Mouse (Mus musculus) CD4-positive, CD25-positive, alpha-beta regulatory T cell, adult 2 months (primary cell): ENCODE data around the gene Chid1.
"Not testable (repeated sequence)": the region's sequence is repeated elsewhere in the genome, so short reads cannot be mapped to it uniquely, and the experiment has no call there.

Experiments used
- DNase-seq: peaks from one replicate; pipeline ENCODE4 v3.0.0-alpha.2; 2012; ENCODE audit warnings: low read depth, low spot score

Gene Chid1

DNA sequence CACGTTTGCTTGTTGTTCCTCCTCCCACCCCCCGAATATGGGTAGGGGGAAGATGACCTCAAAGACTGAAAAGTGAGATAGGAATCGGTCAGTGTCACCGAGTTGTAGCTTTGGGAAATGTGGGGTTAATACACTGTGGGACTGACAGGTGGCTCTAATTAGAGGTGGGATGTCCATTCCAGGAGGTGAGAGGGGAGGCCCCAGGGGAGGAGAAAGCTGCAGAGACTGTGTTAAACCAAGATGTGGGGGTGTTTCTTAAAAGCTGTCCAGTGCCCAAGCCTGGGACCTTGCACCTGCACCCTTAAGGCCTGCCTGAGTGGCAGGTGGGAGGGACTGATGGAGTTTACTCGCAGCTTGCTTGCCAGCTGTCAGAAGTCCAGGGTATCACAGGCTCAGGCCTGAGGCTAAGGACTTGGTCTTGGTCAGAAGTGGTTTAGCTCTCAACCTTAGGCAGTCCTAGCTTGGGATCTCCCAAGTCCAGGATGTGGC lies 77.3 kb downstream of the Chid1 start:
- DNase-seq = no peak

DNA sequence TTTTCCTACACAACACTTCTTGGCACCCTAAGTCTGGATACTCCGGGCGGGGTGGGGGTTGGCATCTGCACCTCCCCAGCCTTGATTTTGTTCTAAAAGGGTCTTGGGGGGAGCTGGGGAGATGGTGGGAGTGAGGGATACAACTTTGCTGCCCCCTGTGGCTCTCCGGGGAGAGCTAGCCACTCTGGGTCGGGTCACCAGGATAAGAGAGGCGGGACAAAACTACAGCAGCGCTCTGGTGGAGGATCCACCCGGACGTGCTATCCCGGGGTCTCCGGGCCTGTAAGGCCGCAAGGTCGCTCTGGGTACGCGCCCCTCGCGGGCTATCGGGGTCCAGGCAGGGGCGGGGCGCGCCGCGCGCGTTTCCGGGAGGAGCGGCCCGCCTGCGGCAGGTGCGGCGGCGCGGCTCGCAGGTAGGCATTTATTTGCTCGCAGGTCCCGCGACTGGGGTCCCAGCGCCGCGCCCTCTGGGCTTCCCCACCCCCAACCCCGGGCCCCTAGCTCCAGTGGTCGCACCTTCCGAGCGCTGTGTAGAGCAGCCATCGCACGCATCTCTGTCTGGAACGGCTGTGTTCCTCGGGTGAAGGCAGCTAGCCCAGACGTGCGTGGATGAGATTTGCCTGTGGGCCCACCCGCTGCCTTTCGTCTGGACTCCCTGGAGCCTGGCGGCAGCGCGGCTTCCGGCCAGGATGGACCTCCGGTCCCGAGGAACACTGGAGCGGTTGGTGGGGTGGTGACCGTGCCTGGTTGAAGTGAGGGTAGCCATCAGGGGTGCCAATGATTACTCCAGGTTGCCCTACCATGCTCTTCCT lies 77.9 kb downstream of the Chid1 start:
- no peak for DNase-seq

DNA sequence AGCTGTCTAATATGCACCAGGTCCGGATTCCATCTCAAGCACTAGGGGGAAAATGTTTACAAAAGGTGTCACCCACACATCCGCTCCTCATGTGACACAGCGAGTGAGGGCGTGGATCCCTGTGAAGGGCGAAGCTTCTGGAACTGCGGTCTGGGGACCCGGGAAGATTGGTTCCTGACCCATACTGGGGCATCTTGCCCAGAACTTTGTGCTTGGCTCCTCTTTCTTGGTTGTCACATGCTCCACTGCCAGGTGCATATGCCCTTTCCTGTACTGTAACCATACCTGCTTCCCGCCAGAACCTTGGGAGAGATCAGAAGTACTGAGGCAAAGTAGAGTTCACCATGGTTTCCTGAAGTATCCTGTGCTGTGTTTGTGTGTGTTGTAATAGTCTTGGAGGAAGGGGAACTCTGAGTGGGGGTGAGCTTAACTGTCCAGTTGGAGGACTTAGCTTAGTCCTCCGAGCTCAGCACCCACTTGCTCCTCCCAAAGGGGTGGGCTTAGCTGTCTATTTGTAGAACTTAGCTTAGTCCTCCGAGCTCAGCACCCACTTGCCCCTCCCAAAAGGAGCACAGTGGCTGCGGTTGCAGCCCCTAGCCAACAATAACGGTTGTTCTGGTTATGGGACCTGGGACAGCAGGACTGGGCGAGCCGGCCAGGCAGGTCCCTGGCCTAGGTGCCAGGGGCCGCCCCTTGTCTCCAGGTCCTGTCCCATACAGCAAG lies 79.1 kb downstream of the Chid1 start, which contains the start of gene Cracr2b:
TSS of gene Cracr2b (plus strand) at position 704 of the 723 bp plus-strand sequence.
- DNase-seq = no peak

DNA sequence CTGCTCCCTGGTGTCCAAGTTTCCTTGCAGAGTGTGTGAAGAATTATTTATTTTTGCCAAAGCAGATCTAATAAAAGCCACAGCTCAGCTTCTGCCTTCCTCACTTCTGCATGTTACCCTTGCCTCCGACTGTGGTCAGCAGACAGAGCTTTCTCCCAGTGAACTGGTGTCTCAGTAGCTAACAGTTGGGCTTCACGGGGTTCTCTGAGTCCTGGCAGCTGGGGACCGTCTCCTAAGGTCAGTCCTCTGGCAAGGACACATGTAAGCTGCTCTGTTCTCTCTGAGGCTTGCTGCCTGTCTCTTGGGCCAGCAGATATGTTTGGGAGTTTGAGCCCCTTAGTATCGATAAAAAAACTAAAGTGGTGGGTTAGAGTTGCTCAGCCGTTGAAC lies 79.7 kb downstream of the Chid1 start:
- no peak for DNase-seq

DNA sequence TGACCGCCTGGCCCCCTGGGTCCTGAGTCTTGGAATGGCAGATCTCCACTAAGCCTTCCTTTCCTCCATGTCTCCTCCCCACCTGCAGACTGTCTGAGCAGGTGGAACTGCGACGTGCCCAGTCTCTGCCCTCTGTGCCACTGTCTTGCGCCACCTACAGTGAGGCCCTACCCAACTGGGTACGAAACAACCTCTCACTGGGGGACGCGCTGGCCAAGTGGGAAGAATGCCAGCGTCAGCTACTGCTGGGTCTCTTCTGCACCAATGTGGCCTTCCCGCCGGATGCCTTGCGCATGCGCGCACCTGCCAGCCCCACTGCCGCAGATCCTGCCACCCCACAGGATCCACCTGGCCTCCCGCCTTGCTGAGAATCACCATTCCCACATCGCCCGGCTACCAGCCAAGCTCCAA lies 80.4 kb downstream of the Chid1 start:
- DNase-seq = no peak

DNA sequence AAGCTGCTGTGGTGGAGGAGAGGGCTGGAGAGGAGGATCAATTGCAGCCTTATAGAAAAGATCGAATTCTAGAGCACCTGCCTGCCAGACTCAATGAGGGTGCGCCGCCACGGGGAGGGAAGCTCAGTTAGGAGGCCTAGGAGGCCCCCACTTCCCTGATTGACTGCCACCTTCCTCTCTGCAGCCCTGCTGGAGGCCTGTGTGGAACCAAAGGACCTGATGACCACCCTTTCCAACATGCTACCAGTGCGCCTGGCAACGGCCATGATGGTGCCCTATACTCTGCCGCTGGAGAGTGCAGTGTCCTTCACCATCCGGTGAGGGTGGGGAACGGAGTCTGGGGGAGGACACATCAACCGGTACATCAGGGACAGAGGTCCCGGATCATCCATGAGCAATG lies 81.0 kb downstream of the Chid1 start:
- no peak for DNase-seq

DNA sequence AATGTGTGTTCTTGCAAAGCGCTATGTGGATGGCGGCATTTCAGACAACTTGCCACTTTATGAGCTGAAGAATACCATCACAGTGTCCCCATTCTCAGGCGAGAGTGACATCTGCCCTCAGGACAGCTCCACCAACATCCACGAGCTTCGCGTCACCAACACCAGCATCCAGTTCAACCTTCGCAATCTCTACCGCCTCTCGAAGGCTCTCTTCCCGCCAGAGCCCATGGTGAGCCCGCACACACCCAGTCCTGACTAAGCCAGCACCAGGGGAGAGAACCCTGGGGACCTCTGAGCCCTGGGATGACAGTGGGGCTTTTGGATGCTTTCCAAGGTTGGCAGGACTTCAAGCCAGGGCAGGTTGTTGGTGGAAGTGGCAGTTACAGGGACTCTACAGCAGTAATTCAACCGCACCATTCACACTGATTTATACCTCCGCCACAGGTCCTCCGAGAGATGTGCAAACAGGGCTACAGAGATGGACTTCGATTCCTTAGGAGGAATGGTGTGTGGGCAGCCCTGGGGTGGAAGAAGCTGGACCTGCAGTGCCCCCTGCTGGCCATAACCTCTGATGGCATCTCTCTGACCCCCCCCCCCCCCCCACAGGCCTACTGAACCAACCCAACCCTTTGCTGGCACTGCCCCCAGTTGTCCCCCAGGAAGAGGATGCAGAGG lies 81.5 kb downstream of the Chid1 start:
- peak; percentile 84 for DNase-seq

DNA sequence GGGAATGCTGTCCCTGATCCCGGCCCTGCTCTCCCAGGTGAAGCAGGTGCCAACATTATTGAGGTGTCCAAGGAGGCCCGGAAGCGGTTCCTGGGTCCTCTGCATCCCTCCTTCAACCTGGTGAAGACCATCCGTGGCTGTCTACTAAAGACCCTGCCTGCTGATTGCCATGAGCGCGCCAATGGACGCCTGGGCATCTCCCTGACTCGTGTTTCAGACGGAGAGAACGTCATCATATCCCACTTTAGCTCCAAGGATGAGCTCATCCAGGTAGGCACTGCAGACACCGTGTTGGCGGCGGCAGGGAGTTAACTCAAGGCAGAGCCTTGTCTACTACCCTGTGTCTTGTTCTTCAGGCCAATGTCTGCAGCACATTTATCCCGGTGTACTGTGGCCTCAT lies 82.4 kb downstream of the Chid1 start:
- no peak for DNase-seq

DNA sequence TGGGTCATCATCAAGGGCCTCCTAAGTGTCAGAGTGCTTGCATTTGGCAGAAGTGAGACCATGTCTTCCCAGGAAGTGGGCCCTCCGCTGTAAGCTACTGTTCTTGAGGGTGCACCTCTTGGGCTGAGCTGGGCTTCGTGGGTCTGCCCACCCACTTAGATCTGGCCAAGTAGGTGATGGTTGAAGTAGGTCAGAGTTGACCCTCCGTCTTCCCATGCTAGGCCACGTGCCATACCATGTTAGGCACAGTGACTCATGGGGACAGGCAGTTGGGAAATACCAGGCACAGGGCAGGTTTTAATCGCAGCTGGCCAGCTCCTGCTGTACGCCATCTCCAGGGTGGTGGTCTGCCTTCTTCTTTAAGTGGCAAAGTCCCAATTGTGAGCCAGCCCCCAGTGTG lies 82.9 kb downstream of the Chid1 start:
- DNase-seq = no peak

DNA sequence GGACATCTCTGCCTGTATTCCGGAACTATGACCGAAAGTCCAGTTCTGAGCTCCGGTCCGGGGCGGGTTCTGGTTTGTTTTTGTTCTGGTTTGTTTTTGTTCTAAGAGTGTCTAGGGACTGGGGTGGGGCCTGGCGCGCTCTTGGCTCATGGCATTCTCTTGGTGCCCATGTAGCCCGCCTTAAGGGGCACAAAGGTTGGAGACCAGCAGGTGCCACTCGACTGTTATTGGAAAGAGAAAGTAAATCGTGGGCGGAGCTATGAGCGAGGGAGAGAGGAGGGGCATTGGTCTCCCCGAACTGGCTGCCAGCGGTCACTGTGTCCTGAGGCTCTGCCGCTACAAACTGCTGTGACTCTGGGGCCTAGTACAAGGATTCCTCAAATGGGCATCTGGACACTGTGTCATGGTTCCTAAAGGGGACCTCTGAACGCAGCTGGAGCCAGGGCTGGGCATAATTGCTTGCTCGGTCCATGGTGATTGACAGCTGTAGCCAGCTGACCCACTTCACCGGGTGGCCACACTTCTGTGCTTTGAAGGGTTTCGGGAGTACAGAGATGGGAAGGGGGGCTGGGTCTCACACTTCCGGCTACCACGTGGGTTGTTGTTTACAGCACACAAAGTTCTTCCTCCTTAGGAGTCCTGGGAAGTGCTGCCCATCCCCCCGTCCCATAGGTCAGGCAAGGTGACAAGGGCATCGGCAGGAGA lies 83.9 kb downstream of the Chid1 start:
- DNase-seq = peak; percentile 73

DNA sequence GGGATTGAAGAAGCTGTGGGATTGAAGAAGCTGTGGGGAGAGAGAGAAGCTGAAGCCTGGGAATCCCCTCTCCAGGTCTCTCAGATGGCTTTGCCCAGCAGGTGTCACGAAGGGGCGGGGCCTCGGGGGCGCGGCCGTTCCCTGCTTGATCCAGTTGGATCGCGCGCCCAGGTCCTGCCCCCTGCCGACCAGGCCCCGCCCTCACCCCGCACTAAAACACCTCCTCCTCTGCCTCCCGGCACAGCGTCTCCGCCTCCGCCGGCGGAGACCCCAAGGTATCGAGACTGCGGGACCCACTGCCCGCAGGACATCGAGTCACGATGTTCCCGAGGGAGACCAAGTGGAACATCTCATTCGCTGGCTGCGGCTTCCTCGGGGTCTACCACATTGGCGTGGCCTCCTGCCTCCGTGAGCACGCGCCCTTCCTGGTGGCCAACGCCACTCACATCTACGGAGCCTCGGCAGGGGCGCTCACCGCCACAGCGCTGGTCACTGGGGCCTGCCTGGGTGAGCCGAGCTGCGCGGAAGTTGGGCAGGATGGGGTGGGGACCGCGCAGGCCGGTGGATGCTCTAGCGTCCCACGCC lies 84.6 kb downstream of the Chid1 start, which contains the start of gene Pnpla2:
TSS of gene Pnpla2 (plus strand) at position 232 of the 585 bp plus-strand sequence.
- peak; percentile 97 for DNase-seq

DNA sequence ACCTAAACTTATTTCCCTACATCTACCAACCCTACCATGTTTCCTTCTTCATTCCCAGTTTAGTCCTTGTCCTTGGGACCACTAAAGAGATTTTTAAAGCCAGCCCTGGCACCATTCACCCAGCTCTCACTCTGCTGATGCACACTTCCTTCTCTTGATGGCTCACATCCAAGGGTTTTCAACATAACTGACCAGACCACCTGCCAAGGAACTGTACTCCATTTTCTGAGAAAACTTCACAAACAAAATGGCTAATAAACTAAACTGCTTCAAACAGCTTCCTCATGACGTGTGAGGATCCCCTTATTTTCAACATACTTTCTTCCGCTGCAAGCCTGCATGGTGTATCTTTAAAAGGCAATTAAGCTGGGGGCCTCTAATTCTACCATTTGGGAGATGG lies 86.0 kb downstream of the Chid1 start:
- DNase-seq = no peak

DNA sequence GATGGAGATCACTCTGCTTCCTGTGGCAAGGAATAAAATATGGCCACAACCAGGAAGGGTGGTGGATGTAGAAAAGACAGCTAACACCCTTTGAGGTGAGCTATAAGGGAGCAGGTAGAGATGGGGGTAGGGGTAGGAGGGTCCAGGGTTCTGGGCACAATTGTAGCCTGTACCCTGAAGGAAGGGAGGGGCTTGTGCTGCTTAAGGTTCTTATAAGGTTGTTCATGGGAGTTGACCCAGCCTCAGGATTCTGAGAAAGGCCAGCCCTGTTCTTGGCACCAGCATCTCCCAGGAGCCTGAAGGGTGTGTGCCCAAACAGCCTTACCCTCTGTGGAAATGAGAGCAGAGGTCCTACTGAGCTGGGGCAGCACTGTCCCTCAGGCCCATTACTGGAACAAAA lies 87.7 kb downstream of the Chid1 start:
- no peak for DNase-seq

DNA sequence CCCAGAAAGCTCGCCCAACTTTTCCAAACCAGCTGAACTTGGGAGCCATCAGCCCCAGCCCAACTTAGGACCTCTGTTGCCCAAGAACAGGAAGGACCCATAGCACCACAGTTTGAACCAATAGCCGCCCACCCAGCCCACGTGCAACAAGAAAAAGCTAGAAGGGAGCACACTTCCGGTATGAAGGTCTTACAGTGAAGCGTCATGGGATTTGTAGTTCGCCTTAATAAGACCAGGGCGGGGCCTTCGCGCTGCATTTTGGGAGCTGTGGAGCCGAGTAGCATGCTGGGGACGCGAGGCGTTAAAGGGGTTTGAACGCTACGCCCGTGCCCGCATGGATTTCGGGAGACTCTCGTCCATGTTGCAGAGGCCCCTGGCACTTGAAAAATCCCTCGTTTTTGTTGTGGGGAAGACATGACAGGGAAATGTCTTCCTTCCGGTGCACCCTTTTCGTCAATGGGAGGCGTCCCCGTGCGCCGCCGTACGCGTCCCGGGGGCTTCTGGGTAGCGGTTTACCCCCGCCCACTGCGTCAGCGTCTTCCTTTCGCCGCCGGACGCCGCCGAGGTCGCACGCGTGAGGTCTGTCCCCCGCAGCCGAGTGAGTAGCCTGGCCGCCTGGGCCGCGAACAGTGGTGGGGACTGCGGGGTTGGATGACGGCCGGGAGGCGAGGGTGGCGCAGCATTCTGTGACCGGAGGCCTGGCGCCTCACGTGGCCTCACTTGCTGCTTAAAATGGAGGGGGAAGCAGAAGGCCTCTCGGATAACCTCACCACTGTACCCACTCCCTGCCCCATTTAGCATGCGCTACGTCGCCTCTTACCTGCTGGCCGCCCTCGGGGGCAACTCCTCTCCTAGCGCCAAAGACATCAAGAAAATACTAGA lies 92.3 kb downstream of the Chid1 start, which contains the start of gene Rplp2:
TSS of gene Rplp2 (plus strand) at position 261 of the 882 bp plus-strand sequence.
- peak; percentile 94 for DNase-seq

DNA sequence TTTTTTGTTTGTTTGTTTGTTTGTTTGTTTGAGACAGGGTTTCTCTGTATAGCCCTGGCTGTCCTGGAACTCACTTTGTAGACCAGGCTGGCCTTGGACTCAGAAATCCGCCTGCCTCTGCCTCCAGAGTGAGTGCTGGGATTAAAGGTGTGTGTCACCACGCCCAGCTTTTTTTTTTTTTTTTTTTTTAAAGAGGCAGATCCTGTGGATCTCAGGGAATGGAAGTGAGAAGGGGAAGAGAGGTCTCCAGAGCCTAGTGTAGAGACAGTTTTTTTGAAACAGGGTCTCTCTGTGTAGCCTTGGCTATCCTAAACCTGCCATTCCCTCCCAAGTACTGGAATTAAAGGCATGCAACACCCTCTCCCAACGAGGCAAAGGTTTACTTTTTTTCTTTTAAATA lies 93.3 kb downstream of the Chid1 start:
- DNase-seq = not testable (repeated sequence)

DNA sequence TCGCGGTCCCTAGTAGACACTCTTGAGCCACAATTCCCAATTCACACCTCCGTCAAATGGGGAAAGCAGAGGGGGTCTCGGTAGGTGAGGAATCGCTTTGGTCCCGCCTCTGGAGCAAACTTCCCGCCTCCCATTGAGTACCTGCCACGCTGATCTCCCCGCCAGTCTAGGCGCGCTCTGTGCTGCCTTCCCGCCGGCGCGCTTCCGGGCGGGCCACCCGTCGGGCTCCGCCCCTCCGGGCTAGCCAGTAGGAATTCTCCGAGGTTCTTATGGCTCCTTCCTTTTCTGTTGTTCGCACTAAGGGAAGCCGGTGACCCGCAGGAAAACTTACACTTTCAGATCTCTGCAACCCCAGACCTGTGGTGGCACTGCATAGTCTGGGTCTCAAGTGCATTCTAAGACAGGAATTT lies 95.8 kb downstream of the Chid1 start, which contains the start of gene Pidd1:
TSS of gene Pidd1 (minus strand) at position 198 of the 410 bp plus-strand sequence.
- peak; percentile 78 for DNase-seq
